Mouse (Mus musculus) kidney, postnatal 14 days (tissue): ENCODE results near the gene P2ry4.

Source experiments
- DNase-seq: peaks from one replicate; pipeline ENCODE4 v3.0.0; 2022; ENCODE audit warnings: mixed read lengths

The P2ry4 gene

DNA sequence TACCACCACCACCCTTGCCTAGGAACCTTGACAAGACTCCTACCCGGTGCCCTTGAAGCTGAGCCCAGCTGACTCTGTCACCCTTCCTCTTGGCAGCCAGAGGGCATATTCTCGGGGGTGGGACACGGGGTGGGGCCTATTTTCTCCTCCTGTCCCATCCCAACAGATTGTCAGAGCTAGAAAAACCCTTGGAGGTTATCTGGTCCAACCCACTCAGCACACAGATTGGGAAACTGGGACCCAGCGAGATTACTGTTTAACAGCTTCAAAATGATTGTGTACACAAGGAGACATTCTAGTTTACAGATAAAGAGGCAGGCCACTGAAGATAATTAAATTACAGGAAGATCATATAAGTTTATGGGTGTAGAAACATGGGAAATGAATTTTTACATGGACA lies at the start of gene P2ry4:
Gene P2ry4, minus strand, starts transcription at position 79 of the 400 bp plus-strand sequence.
- no peak for DNase-seq

GRCm38 (mm10) chrX:100638477-100638876 lies 43.8 kb upstream of the P2ry4 start:
- DNase-seq = no peak

GRCm38 (mm10) chrX:100629076-100629475 lies 34.4 kb upstream of the P2ry4 start:
- DNase-seq = no peak

DNA sequence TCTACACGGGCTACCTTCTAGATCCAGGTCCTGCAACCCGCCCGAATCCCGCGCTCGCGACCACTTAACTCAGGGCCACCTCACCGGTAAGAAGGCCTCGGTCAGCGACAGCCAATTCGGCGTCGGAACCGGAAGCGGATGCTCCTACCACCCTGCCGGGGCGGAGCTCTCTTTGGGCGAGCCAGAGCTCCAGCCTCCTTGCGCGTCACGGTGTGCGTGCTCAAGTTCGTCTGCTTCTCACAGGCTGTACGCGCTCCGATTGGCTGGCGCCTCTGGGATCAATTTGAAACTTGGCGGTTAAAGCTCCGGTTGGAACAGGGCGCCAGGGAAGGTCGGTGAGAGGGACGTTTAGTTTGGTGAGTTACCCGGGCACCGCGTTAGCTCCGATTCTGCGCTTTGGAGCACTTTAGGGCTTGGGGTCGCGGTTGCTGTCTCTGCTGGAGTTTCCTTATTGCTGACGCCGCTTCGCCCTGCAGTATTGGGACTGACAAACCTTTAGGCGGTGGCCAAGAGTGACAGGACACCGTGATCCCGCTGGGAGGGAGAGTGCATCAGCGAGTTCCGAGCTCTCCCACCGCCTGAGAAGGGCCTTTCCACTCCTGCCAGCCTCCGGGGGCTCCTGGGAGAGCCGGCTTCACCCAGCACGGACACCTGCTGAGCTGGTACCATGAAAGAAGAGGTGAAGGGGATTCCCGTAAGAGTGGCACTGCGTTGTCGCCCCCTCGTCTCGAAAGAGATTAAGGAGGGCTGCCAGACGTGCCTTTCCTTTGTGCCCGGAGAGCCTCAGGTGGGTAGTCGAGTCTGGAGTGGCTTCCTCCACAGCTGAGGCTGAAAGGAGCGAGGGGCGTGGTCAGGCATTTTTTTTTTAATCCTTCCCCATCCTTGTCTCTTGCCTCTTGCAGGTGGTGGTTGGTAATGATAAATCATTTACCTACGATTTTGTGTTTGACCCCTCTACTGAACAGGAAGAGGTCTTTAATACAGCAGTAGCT lies 31.4 kb upstream of the P2ry4 start, which contains the start of gene Pdzd11:
Gene Pdzd11, minus strand, starts transcription at position 767 of the 992 bp plus-strand sequence.
- DNase-seq = peak; percentile 94

DNA sequence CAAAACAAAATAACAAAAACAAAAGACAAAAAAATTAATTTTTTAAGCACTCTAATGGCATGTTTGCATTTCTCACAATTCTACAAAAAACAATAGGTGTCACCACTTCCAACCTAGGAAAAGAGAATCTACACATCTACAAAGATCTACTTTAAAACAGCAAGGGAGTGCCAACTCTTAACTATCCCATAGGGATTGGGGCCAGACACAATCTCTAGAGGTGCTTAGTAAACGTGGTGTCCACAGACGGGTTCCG lies 30.8 kb upstream of the P2ry4 start, which contains the start of gene Kif4:
Gene Kif4, plus strand, starts transcription at position 192 of the 256 bp plus-strand sequence.
- DNase-seq = no peak

- DNase-seq = no peak
Observed at GRCm38 (mm10) chrX:100625146-100625545, 30.5 kb upstream of the P2ry4 start.

- no peak for DNase-seq
Observed at GRCm38 (mm10) chrX:100624242-100624641, 29.6 kb upstream of the P2ry4 start.

GRCm38 (mm10) chrX:100621366-100621765 lies 26.7 kb upstream of the P2ry4 start:
- DNase-seq = peak; percentile 20

DNA sequence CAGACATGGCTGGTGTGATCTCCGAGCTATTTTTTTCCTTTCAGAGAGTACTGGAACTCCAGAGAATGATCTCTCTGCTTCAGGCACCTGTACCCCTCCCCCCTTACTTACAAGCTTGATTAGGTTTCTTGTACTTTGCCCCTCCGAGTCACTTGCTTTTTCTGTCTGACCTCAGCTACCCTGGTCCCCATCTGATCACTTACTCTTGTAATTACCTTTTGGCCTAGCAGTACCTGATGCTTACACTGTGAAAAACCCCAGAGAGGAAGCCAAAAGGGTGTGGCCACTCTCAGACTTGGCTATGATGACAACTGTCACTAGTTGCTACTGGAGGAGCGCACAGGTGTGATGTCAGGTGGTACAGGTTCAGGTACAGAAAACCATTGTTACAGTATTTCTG lies 23.8 kb upstream of the P2ry4 start:
- DNase-seq = no peak

DNA sequence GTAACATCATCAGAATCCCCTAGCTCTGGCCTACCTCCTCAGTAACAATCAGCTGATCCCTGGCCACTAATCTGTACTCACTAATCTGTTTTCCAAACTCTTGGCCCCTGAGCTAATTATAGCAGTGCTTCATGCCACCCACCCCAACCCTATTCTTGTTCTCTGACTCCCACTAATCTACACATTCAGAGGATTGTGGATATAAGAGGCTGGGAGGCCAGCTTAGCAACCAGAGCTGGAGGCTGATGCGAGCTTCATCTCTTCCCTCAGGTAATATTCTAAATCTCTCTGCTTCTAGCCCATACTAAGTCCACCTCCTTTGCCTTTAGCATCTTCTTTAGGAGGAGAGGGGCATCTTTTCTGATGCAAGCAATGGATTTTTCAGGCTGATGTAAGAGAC lies 10.6 kb upstream of the P2ry4 start, which contains the start of gene Arr3:
Gene Arr3, plus strand, starts transcription at position 184 of the 400 bp plus-strand sequence.
- no peak for DNase-seq

DNA sequence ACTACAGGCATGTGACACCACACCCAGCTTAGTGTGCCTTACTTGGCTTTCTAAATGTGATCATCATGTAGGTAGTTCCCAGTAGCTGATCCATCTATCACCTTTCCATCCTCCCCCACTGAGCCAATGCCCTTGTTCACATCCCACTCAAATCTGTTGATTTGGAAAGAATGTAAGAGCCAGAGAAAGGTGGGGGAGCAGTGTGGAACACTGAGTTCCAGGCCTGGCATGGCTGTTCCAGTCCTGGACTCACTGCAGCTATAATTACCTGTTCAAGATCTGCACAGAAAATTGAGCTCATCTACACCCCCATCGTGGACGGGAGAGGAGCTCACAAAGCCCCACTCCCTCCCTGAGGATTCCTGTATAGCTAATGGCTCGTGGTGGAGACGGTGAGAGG lies 5.1 kb upstream of the P2ry4 start:
- no peak for DNase-seq

DNA sequence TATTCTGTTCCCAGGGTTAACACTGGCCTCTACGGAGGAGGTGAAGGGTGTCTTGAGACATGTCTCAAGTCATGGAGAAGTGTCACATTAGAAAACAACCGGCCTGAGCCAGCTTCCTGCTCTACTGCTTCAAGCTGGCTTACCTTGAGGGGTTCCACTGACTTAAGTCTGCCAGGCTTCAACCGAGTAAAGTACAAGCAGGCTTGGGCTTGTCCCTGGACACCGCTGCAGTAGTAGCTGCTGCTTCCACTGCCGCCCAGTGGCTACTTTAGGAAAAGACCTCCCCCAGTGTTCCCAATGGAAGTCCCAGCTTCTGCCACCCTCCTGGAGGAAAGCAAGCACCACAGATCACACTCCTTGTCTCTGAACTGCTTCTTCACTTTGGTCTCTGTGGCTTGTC lies 2.8 kb upstream of the P2ry4 start:
- DNase-seq = peak; percentile 58

GRCm38 (mm10) chrX:100571951-100572350 lies 22.7 kb downstream of the P2ry4 start, which contains the start of gene Awat1:
TSS of gene Awat1 (plus strand) at chrX:100572251.
- no peak for DNase-seq

DNA sequence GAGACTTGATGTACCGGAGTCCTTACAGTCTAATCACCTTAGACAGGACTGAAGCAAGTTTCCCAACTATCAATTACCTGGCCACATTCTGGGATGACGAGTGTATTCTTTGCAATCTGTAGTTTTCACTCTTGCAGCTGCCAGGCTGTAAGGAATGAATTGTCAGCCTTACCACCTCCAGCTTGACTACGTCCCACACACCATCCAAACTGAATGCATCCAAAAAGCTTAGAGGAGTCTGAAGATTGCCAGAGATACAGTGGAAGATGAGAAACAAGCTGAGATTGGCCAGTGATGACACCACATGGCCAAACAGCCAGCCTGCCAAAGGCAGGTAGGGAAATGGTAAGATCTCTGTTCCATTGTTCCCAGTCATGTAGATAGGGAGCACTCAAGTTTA lies 29.0 kb downstream of the P2ry4 start:
- DNase-seq = no peak

DNA sequence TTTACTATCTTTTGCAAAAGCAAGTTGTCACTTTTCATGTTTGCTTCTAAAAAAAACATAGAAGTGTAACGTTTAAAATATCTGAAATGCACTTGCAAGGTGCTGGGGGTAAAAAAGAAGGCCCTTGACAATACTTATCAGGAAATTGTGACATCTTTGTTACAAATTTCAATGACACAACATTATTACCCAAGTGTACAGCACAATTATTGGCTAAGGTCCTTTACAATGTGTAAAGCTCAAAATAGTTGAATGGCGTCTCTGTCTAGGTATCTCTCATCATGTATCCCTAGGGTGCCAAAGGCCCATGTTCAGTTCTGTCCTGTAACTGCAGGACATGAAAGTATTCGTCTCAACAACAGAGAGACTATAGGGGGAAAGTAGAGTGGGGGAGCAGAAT lies 38.6 kb downstream of the P2ry4 start:
- no peak for DNase-seq
